Mouse (Mus musculus) cerebellum, adult 2 months (tissue): ENCODE measurements around the gene Fer1l5.

Source experiments
- CTCF ChIP-seq: fragments of 200-500 bp; IDR thresholded peaks from 2 replicates; pipeline ENCODE4 v1.5.1; 2011; ENCODE audit warnings: low read depth, mild to moderate bottlenecking, control low read depth, low read length, moderate library complexity, borderline replicate concordance; ENCODE audit not compliant: insufficient read depth
- POLR2A ChIP-seq: fragments of 200-500 bp; IDR thresholded peaks from 2 replicates; pipeline ENCODE4 v1.6.1; 2011; ENCODE audit warnings: low read length, control low read depth, borderline replicate concordance; ENCODE audit not compliant: insufficient read depth

DNA sequence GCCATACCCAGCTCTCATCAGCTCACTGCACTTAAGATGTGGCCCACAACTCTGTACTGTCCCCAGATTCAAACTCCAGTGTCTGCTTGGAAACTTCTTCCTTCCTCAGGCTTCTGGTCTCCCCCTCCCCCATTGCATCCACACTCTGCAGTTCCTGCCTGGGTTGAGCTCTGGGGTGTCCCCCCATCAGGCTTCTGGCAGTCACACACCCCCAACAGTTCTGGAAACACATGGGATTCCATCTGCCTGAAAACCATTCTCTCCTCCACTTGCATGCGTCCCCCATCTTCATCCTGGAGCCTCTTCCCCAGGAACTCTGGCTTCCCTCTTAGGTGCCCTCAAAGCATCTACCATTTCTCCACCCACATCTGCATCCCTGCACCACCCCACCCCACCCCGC is 45.3 kb upstream of the Fer1l5 start:
- no peak for TF ChIP-seq POLR2A
- no peak for TF ChIP-seq CTCF
